Mouse (Mus musculus) kidney, adult 9 months (tissue): ENCODE measurements around the gene Snapc4.
"Not testable (repeated sequence)": the region's sequence is repeated elsewhere in the genome, so short reads cannot be mapped to it uniquely, and the experiment has no call there.

Source experiments
- DNase-seq: peaks from one replicate; pipeline ENCODE4 v3.0.0; 2022

Gene Snapc4

GRCm38 (mm10) chr2:26380131-26380771, at the start of gene Snapc4:
TSS of gene Snapc4 (minus strand) at chr2:26380653.
- DNase-seq = peak; percentile 92

- no peak for DNase-seq
Measured at GRCm38 (mm10) chr2:26429851-26430250, 49.4 kb upstream of the Snapc4 start.

DNA sequence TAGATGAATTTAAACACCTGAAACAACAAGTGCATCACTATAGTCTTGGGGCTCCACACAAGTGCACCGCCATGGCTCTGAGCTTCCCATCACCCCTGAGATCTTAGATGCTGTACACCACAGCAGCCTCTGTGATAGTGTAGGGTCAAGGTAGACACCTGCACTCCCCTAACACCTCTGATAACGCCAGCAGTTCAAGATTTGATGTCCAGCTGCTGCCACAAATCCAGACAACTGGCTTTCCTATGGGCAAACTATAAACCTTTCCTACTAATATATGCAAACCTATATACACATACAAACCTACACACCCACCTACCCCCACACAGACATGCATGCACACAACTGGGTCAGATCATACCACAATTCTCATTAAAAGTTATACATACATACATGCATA, 44.1 kb upstream of the Snapc4 start:
- DNase-seq = no peak

DNA sequence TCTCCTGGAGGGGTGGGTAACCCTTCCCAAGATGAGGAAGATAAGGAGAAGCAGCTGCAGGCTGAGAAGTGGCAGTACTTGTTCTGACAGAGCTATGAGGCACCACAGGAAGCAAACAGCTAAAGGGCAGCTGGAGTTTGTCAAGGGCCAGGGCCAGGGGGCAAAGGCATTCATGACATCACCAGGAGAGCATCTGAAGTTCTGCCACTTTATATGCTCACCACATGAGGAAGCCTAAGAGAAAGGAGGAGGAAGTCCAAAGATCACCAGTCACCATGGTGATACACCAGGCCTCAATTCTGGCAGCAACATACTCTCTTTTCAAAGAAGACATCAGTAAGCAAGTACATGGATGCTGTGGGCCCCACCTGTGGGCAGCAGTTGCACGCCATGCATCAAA, 42.6 kb upstream of the Snapc4 start:
- peak; percentile 85 for DNase-seq

DNA sequence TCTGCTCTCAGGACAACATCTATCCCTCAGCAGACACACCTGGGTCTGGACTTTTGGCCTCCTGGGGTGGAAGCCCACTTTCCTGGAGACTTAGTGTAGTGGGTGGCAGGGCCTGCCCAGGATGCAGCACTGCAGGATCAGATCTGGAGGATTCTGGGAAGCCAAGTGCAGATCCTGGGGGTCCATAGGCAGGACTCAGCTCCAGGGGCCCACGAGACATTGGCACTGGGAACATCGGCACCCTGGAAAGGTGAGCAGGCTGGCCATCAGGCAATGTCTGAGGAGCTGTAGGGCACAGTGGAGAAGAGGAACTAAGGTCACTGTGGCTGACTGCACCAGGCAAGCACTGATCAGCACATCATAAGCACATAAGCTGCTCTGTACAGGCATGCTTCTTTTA, 41.5 kb upstream of the Snapc4 start:
- DNase-seq = no peak

GRCm38 (mm10) chr2:26418120-26418519, 37.7 kb upstream of the Snapc4 start:
- no peak for DNase-seq

- DNase-seq = no peak
Measured at GRCm38 (mm10) chr2:26417066-26417465, 36.6 kb upstream of the Snapc4 start.

DNA sequence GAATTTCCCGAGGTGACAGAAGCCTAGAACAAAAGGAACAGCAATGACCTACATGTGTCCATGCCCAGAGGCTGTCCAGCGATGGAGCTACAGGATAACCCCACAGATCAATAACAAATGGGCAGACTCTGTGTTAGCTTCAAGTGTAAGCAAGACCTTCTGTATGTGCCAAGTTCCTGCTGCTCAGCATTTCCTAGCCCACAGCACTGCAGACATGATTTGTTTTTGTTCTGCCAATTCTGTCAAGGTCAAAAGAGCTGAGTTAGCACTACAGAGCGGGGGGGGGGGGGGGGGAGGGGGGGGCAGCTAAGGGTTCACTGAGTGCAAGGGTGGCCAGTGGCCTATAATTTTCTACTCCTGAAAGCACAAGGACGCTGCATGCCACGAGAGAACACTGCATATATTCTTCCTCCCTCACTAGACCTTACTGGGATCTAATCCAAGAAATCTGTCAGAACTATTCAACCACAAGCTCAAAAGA, 30.5 kb upstream of the Snapc4 start:
- peak; percentile 72 for DNase-seq

DNA sequence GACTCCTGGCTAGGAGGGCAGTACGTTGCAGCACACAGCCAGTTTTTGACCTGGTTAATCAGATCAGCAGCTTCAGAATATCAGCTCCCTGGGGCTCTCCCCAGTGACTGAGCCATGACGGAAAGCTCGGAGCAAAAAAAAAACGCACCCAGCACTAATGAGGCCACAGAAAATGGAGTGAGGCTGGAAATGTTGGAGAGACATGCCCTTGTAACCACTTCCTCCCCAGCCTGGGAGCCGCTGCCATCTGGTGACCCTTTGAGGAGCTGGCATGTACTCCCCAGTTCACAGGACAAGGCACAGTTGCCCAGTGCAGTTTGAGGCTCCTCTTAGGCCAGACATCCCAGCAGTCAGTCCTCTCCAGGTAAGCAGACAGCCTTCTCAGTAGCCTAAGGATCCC, 29.6 kb upstream of the Snapc4 start:
- no peak for DNase-seq

DNA sequence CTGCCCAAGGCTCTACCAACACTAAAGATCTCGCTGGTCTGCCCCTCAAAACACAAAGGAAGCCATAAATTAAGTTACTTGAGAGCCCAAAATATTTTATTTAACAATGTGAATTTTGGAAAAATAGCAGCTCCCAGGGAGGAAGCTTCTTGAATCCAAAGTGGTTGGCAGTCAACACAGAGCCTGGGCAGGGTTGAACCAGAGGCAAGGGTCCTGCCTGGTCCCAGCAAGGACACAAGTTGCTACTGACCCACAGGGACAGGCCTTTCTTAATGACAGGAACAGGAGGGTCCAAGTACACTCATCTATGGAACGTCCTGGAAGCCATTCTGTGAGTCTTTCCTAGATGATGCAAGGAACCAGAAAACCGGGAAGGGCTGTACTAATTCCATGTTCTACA, 28.9 kb upstream of the Snapc4 start:
- DNase-seq = no peak

DNA sequence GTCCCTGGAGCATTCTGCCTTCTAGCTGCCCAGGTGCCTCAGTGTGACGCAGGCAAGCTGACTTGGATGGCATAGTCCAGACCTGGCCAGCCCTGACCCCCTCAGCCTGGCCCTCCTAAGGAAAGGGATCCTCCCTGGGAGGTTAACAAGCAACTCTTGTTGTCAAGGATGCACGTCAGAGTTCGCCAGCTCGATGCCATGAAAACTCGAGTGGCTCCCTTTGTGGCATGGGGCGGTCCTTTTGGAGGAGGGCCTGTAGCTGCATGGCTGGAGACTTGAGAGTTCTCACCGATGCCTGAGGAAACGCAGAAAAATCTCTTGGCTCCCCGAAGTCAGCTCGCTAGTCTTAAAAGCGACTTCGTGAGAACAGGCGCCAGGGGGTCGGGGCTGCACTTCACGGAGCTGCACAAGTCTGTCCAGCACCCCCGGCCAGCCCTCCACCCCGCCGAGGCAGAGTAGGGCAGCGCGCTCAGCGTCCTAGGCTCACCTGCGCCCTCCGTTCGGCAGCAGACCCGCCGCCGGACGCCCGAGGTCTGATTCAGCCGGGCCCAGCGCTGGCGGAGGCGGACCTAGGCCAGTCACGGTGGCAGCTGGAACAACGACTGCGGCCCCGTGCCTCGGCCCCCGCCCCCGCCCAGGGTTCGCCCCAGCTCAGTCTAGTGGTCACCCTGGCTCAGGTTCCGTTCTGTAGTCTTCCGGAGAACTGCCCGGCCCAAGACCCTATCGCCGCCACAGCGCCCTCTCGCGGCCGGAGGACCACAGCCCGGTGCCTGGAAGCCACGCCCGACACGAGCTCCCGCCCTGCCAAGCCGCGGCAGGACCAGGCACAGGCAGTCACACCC, 28.3 kb upstream of the Snapc4 start, which contains the start of gene Inpp5e:
TSS of gene Inpp5e (minus strand) at position 689 of the 842 bp plus-strand sequence.
- peak; percentile 98 for DNase-seq

- peak; percentile 70 for DNase-seq
Measured at GRCm38 (mm10) chr2:26403306-26403705, 22.9 kb upstream of the Snapc4 start.

GRCm38 (mm10) chr2:26402265-26402664, 21.8 kb upstream of the Snapc4 start:
- no peak for DNase-seq

GRCm38 (mm10) chr2:26401023-26401422, 20.6 kb upstream of the Snapc4 start:
- DNase-seq = no peak

DNA sequence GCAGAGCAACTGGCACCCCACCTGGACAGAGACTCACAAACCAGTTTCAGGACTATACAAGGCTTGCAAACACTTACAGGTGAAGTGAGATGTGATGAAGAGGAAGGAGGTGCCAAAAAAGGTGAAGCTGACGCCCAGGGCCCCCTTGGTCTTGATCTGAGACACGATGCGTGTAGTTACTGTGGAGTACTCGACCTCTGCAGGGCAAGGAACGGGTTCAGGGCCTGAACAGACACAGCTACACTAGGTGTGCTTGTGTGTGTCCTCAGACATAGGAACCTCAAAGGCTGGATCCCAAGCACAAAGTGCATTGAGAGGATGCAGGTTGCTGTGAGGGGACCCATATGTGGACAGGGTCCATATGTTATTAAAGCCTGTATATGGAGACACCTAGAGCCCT, 19.8 kb upstream of the Snapc4 start:
- DNase-seq = no peak

GRCm38 (mm10) chr2:26399647-26400046, 19.2 kb upstream of the Snapc4 start:
- peak; percentile 85 for DNase-seq

- peak; percentile 45 for DNase-seq
Measured at GRCm38 (mm10) chr2:26398978-26399377, 18.5 kb upstream of the Snapc4 start.

DNA sequence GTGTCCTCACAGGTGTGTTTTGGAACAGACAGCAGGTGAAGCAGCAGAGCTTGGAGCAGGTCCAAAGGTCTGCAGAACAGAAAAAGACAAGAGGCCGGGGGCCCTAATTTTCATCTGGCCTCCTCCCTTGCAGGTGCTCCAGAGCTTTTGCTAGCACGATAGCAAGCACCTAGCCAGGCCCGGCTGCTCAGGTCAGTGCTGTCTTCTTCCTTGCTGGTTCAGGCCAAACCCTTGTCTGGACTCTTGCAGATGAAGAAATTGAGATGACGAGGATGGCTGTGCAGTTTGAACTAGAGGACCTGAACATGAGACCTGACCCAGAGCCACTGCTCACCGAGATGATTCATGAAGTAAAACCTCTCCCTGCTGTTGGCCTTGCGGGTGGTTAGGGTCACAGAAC, 11.2 kb upstream of the Snapc4 start:
- DNase-seq = no peak

- DNase-seq = no peak
Measured at GRCm38 (mm10) chr2:26390954-26391353, 10.5 kb upstream of the Snapc4 start.

DNA sequence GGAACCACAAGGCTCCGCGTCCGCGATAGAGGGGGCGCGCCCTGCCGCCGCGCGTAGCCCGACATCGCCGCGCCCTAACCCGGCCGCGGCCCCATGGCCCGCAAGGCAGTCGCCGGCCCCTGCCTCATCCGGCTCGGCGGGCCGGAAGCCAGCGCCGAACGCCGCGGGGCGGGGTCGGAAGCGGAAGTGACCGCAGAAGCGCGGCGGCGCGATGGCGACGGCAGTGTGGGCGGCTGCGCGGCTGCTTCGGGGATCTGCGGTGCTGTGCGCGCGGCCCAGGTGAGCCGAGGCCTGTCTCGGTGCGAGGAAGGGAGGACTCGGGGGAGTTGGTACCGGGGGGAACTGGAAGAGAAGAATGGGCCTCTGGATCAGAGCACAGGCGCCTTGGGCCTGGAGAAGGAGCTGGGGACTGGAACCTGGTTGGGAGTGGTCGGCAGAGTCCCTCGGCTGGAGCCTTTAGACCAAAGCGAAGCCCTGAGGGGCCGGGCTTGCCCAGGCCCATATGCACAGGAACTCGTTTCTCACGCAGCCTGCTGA, 8.8 kb upstream of the Snapc4 start, which contains the start of the genes Entr1 and Pmpca:
TSS of gene Entr1 (minus strand) at position 163 of the 537 bp plus-strand sequence.
TSS of gene Pmpca (plus strand) at position 186 of the 537 bp plus-strand sequence.
- peak; percentile 80 for DNase-seq

- no peak for DNase-seq
Measured at GRCm38 (mm10) chr2:26388682-26389153, 8.3 kb upstream of the Snapc4 start.

GRCm38 (mm10) chr2:26387713-26388112, 7.3 kb upstream of the Snapc4 start:
- DNase-seq = peak; percentile 84

- not testable (repeated sequence) for DNase-seq
Measured at GRCm38 (mm10) chr2:26380871-26381270, 418 bp upstream of the Snapc4 start.
